Mouse (Mus musculus) spleen, adult 2 months (tissue): Measurements from ENCODE around the gene Pelo.

ENCODE experiments used
- CTCF ChIP-seq: fragments of 200-500 bp; IDR thresholded peaks from 2 replicates; pipeline ENCODE4 v1.5.1; 2011; ENCODE audit warnings: mild to moderate bottlenecking, inconsistent platforms; ENCODE audit not compliant: insufficient read depth, insufficient read length, insufficient replicate concordance; ENCODE audit errors: extremely low read depth
- POLR2A ChIP-seq: fragments of 200-500 bp; IDR thresholded peaks from 2 replicates; pipeline ENCODE4 v1.6.1; 2011; ENCODE audit warnings: low read depth, low read length, inconsistent platforms

DNA sequence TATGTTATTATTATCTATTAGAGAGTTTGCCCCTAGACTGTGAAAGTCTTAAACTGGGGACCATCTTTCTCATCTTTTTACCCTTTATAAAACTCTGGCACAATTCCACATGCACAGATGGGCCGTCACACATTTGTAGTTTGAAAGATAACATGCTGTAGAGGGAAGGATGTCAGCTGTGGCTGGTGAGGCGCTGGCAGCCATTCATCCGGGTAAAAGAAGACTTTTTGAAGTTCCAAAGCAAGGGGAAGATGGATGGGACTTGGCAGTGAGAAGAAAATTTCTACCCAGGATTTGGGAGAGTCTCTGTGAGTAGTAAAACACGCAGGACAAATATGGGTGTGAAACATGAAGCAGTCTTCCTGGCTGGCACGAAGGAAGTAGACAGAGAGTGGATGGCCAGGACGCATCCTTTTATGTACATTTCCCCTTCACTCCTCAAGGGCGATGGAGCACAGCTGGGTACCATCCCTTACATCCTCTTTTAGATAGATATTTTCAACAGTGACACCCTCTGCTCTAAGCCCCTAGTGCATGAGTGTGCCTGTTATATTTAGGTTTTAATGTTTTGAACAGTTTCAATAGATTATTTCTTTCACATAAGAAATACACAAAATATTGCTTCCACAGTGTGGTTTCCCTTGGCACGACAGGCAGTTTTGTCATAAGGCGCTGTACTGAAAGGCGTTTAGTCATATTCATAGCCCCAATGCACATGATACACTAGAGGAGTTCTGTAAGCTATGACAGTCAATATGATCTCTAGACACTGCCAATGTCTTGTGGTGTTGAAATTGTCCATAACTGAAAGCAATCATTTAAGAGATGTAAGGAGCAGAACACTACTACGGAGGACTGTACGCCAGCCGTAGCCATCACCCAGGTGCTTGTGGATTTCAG is 39.1 kb downstream of the Pelo start:
- TF ChIP-seq CTCF: no peak
- TF ChIP-seq POLR2A: no peak
